Mouse (Mus musculus) bone marrow, adult 2 months (tissue): ENCODE measurements at regions not wholly inside any gene's neighbourhood (a gene's known extent, or its start where the extent isn't known, plus 50 kb on each side); places are given as distances from the start of the nearest gene placed in this dataset.

Source experiments
- CTCF ChIP-seq: fragments of 200-500 bp; IDR thresholded peaks from 2 replicates; pipeline ENCODE4 v1.5.1; 2011; ENCODE audit warnings: low read length, control low read depth; ENCODE audit not compliant: control insufficient read depth, insufficient read depth
- POLR2A ChIP-seq: fragments of 200-500 bp; IDR thresholded peaks from 2 replicates; pipeline ENCODE4 v1.6.1; 2011; ENCODE audit warnings: low read depth, mild to moderate bottlenecking, control low read depth, low read length, borderline replicate concordance; ENCODE audit not compliant: control insufficient read depth

DNA sequence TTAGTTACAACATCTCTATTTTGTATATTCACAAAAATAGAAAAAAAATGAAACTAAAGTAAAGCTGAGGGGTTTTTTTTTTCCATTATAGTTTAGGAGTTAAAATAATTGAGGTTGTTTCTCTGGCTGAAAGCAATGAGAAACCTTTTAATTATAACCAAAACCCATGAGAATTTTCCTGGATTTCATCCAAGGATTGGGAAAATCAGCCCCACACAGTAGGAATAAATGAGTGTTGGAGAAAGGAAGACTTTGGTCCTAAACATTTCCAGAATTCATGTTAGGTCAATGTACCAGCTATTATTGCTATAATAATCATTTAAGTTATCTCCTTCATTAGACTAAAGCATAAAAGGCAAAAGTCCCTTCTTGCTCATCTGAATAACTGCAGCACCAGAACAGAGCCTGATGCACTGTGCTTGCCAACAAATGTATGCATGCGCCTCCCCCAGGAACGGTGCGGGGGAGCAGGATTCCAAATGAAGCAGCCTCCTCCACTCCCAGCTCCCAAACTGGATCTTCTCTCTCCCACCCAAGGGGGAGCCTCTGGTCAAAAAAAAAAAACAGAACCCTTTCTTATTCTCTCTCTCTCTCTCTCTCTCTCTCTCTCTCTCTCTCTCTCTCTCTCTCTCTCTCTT is 153.0 kb downstream of the Galc start:
- TF ChIP-seq CTCF, result no peak
- no peak for TF ChIP-seq POLR2A
